Mouse (Mus musculus): ENCODE data around the gene Stk36. TPM values are rescaled to one million over a fixed set of nuclear protein-coding genes. Genes with fewer than 3 reads are reported as not detected.

Stk36 gene
- polyA plus RNA-seq, 1 experiment from 2014 or later, result 23.3 TPM

DNA sequence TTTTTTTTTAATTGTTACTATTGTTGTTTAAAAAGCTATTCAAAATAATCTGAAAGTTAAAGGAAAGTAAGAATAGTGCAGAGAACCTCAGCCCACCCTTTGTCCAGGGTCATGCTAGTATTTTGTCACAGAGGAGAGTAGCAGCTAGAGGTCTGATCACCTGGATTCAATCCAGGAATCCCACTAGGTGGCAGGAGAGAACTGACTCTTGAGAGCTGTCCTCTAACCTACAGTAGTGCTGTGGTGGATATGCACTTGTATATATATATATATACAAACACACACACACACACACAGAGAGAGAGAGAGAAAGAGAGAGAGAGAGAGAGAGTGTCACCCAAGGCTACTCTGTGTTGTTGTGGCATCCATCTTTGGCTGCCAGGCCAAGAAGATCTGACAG is 42.7 kb downstream of the Stk36 start:
- DNase-seq (ENCODE audit: low spot score) (no peak), ATAC-seq (ENCODE audit: insufficient read depth, low FRiP score, low TSS enrichment) (no peak)
- Histone ChIP-seq H3K27me3 (ENCODE audit: control insufficient read depth, insufficient read depth, low read length) (no peaks in the 10 kb centered on the region), H3K4me1 (ENCODE audit: control insufficient read depth, insufficient read depth, low read length) (no peaks in the 10 kb centered on the region), H3K4me3 (ENCODE audit: low read depth, low read length) (no peak overlapping the region), H3K27ac (ENCODE audit: low read depth, low read length) (no peak overlapping the region), H3K4me2 (ENCODE audit: low read depth) (no peak overlapping the region), H3K36me3 (ENCODE audit: control insufficient read depth, insufficient read depth, low read length) (no peaks in the 10 kb centered on the region), H3K9ac (ENCODE audit: low read length) (no peak overlapping the region), H3K9me3 (ENCODE audit: control insufficient read depth, low read length) (no peaks in the 10 kb centered on the region)

DNA sequence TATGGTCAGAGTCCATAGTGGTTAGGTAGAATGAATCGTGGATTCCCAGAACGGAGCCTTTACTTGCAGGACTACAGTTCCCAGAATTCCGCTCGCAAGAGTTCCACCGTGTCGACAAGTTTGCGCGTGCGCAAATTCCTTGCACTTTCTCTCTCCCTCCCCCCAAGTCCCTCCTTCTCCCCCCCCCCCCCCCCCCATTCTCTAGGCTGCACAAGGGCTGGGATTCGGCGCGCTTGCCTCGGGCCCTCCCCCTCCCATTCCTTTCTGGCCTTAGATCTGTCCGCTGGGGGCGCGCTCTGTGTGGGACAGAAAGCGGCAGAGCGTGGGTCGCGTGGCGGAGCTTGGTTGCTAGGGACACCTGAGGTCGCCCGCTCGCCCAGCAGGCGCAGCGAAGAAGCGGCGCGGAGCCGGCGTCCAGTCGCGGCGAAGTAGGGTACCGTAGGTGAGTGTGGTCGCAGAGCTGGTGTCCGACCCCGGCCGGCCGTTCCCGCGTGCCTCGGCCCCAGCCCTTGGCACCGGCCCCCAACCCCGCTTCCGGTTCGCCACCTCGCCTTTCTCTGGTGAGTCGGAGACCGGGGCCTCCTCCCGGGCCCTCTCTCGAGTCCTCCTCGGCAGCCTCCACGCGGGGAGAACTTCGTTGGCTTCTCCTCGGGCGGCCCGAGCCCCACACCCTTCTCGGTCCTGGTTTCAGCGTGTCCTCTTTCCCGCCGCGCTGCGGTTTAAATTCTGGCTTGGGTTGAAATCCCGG is 60.4 kb downstream of the Stk36 start, which contains the start of gene Ttll4:
Gene Ttll4 (plus strand): TSS at position 298 of the 748 bp plus-strand sequence.
- Histone ChIP-seq H3K4me2 (ENCODE audit: low read depth) (peak within 1 kb of the TSS; percentile 56), H3K27ac (ENCODE audit: low read depth, low read length) (peak within 1 kb of the TSS; percentile 42), H3K4me3 (ENCODE audit: low read depth, low read length) (peak within 1 kb of the TSS; percentile 61), H3K36me3 (ENCODE audit: control insufficient read depth, insufficient read depth, low read length) (no peaks in the 10 kb centered on the region), H3K4me1 (ENCODE audit: control insufficient read depth, insufficient read depth, low read length) (0 out of 2 replicates have a peak, but pooled peaks cover 3% of the 10 kb centered on the region), H3K9ac (ENCODE audit: low read length) (peak within 1 kb of the TSS; percentile 78), H3K27me3 (ENCODE audit: control insufficient read depth, insufficient read depth, low read length) (no peaks in the 10 kb centered on the region), H3K9me3 (ENCODE audit: control insufficient read depth, low read length) (no peaks in the 10 kb centered on the region)
- DNase-seq (ENCODE audit: low spot score) (peak; percentile 95), ATAC-seq (ENCODE audit: insufficient read depth, low FRiP score, low TSS enrichment) (peak; percentile 99)
- 1% methylated on average over 58 of the region's 66 CpGs for WGBS

DNA sequence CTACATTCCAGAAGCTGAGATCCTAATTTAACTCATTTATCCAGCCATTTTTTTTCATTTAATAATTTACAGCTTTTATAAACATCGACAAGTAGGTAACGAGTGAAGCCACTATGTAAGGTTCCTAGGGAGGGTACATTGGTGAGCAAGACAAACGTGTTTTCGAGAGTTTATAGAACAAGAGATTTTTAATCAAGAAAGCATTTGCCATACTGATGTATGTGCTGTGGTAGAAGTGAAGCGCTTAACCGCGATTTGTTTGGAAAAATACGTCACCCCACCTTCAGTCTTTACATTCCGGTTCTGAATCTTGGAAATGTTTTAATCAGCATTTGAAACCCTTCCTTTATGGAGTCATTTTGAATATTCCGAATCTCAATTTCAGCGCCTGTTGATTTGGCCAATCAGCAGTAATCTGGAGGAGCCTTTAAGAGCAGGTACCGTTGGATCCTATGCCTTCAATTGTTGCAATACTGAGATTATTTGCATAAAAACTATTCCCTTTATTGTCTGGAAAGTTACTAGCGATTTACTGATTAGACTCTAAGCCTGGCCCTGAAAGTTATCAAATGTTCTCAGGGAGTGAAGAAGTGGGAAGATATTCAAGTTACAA is 61.1 kb downstream of the Stk36 start:
- peak overlapping the region; percentile 78 for H3K9ac ChIP-seq (ENCODE audit: low read length)
- WGBS, result 4% methylated on average over 13 of the region's 13 CpGs
- no peak for ATAC-seq (ENCODE audit: insufficient read depth, low FRiP score, low TSS enrichment)
- peak overlapping the region; percentile 56 for H3K4me2 ChIP-seq (ENCODE audit: low read depth)
- no peaks in the 10 kb centered on the region for H3K36me3 ChIP-seq (ENCODE audit: control insufficient read depth, insufficient read depth, low read length)
- H3K27me3 ChIP-seq (ENCODE audit: control insufficient read depth, insufficient read depth, low read length), result no peaks in the 10 kb centered on the region
- 0 out of 2 replicates have a peak, but pooled peaks cover 3% of the 10 kb centered on the region for H3K4me1 ChIP-seq (ENCODE audit: control insufficient read depth, insufficient read depth, low read length)
- no peak for DNase-seq (ENCODE audit: low spot score)
- H3K27ac ChIP-seq (ENCODE audit: low read depth, low read length), result no peak overlapping the region
- H3K9me3 ChIP-seq (ENCODE audit: control insufficient read depth, low read length), result no peaks in the 10 kb centered on the region
- H3K4me3 ChIP-seq (ENCODE audit: low read depth, low read length), result peak overlapping the region; percentile 61

DNA sequence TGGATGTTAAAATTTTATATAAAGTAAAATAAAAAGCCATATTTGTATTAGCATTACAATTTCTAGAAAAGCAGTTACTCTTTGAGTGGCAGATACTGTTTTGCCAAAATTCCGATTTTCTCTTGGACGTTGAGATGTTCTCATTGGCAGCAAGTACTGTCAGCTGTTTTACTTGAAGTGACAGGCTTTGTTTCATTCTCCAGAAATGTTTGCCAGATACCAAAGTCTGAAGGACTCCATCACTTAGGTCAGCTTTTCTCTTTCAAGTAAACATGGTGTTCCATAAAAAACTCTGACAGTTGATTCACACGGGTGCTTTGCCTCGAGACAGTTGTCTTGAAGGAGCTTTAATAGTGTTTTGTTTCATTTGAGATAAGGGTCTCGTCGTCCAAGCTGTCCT is 63.9 kb downstream of the Stk36 start:
- WGBS, result 87% methylated on average over 6 of the region's 6 CpGs
- H3K9ac ChIP-seq (ENCODE audit: low read length), result no peak overlapping the region
- H3K27ac ChIP-seq (ENCODE audit: low read depth, low read length), result no peak overlapping the region
- no peak for DNase-seq (ENCODE audit: low spot score)
- H3K36me3 ChIP-seq (ENCODE audit: control insufficient read depth, insufficient read depth, low read length), result no peaks in the 10 kb centered on the region
- H3K4me2 ChIP-seq (ENCODE audit: low read depth), result no peak overlapping the region
- H3K4me1 ChIP-seq (ENCODE audit: control insufficient read depth, insufficient read depth, low read length), result 0 out of 2 replicates have a peak, but pooled peaks cover 3% of the 10 kb centered on the region
- H3K9me3 ChIP-seq (ENCODE audit: control insufficient read depth, low read length), result no peaks in the 10 kb centered on the region
- H3K27me3 ChIP-seq (ENCODE audit: control insufficient read depth, insufficient read depth, low read length), result no peaks in the 10 kb centered on the region
- ATAC-seq (ENCODE audit: insufficient read depth, low FRiP score, low TSS enrichment), result no peak
- no peak overlapping the region for H3K4me3 ChIP-seq (ENCODE audit: low read depth, low read length)

DNA sequence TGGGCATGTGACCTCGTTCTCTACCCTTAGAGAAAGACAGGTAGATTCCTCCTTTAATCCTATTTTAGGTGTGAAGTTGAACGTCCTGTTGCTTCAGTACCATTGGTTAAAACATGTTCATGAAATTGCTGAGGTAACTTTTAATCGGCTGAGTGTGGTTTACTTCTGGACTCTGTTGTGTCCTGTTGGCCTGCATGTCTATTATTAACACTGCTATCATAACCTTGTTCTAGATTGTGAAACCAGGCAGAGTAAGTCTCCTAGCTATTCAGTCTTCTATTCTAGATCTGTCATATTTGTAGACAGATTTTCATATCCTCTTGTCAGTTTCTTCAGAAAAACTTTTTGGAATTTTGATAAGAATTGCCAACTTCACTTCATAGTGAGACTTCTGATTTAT is 67.1 kb downstream of the Stk36 start:
- no peaks in the 10 kb centered on the region for H3K27me3 ChIP-seq (ENCODE audit: control insufficient read depth, insufficient read depth, low read length)
- no peak overlapping the region for H3K9ac ChIP-seq (ENCODE audit: low read length)
- DNase-seq (ENCODE audit: low spot score) (no peak), ATAC-seq (ENCODE audit: insufficient read depth, low FRiP score, low TSS enrichment) (no peak)
- no peaks in the 10 kb centered on the region for H3K4me1 ChIP-seq (ENCODE audit: control insufficient read depth, insufficient read depth, low read length)
- no peak overlapping the region for H3K4me2 ChIP-seq (ENCODE audit: low read depth)
- 93% methylated on average over 3 of the region's 3 CpGs for WGBS
- no peaks in the 10 kb centered on the region for H3K9me3 ChIP-seq (ENCODE audit: control insufficient read depth, low read length)
- no peak overlapping the region for H3K4me3 ChIP-seq (ENCODE audit: low read depth, low read length)
- no peak overlapping the region for H3K27ac ChIP-seq (ENCODE audit: low read depth, low read length)
- 0 out of 2 replicates have a peak, but pooled peaks cover 4% of the 10 kb centered on the region for H3K36me3 ChIP-seq (ENCODE audit: control insufficient read depth, insufficient read depth, low read length)

DNA sequence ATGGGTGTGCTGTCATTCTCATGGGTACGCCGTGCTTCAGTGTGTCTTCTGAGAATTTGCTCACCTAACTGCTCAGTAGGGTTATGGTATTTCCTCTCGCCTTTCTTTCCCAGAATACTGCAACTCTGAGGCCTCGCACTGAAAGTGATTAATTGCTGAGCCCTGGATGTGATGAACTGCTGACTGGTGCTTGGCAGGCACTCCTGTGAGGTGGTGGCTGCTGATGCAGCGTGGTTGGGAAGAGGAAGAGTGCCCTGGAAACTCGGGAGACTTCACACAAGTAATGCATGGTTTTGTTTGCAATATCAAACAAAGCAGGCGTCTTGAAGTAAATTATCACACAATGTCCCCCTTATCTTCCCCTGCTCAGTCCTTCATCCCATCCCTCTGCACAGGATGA is 71.5 kb downstream of the Stk36 start:
- Histone ChIP-seq H3K4me2 (ENCODE audit: low read depth) (no peak overlapping the region), H3K4me1 (ENCODE audit: control insufficient read depth, insufficient read depth, low read length) (no peaks in the 10 kb centered on the region), H3K9ac (ENCODE audit: low read length) (no peak overlapping the region), H3K27me3 (ENCODE audit: control insufficient read depth, insufficient read depth, low read length) (no peaks in the 10 kb centered on the region), H3K4me3 (ENCODE audit: low read depth, low read length) (no peak overlapping the region), H3K36me3 (ENCODE audit: control insufficient read depth, insufficient read depth, low read length) (0 out of 2 replicates have a peak, but pooled peaks cover 4% of the 10 kb centered on the region), H3K27ac (ENCODE audit: low read depth, low read length) (no peak overlapping the region), H3K9me3 (ENCODE audit: control insufficient read depth, low read length) (no peaks in the 10 kb centered on the region)
- ATAC-seq (ENCODE audit: insufficient read depth, low FRiP score, low TSS enrichment) (no peak), DNase-seq (ENCODE audit: low spot score) (no peak)
- WGBS, result 84% methylated on average over 7 of the region's 7 CpGs

DNA sequence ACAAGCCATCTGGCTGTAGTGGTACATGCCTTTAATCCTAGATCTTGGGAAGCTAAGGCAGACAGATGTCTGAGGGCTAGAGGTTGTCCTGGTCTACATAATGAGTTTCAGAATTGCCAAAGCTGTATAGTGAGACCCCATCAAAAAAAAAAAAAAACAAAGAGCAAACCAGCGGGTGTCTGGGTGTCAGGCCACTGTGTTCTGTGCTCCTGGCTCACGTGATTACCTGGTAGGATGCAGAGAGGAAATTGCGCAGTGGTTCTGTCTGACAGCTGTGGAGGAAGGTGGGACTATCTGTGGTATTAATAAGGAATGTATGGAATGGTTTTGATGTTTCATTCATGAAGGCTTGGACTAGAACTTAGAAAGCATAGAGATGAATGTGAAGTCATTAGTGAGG is 75.6 kb downstream of the Stk36 start:
- no peak for DNase-seq (ENCODE audit: low spot score)
- WGBS, result 91% methylated on average over 3 of the region's 3 CpGs
- H3K27me3 ChIP-seq (ENCODE audit: control insufficient read depth, insufficient read depth, low read length), result no peaks in the 10 kb centered on the region
- ATAC-seq (ENCODE audit: insufficient read depth, low FRiP score, low TSS enrichment), result no peak
- peaks cover 17% of the 10 kb centered on the region for H3K36me3 ChIP-seq (ENCODE audit: control insufficient read depth, insufficient read depth, low read length)
- no peaks in the 10 kb centered on the region for H3K4me1 ChIP-seq (ENCODE audit: control insufficient read depth, insufficient read depth, low read length)
- H3K27ac ChIP-seq (ENCODE audit: low read depth, low read length), result no peak overlapping the region
- H3K9ac ChIP-seq (ENCODE audit: low read length), result no peak overlapping the region
- no peak overlapping the region for H3K4me2 ChIP-seq (ENCODE audit: low read depth)
- H3K9me3 ChIP-seq (ENCODE audit: control insufficient read depth, low read length), result no peaks in the 10 kb centered on the region
- no peak overlapping the region for H3K4me3 ChIP-seq (ENCODE audit: low read depth, low read length)

DNA sequence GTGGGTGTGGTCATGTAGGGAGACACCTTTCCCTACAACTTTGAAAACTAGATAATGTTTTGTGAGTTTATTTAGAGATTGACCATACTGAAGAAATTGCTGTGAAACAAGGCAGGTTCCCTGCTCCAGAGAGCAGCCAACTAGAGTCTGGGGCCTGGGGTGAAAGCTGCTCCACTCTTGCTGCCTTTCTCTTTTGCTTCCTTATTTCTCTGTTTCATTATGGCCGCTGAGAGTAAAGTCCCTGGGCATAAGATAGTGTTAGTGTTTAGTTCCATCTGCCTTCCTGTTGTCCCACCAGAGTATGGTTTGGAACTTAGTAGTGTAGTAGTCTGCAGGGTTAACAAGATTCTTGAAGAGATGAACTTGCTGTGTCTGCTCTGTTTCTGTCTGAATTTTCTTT is 76.6 kb downstream of the Stk36 start:
- Histone ChIP-seq H3K4me1 (ENCODE audit: control insufficient read depth, insufficient read depth, low read length) (no peaks in the 10 kb centered on the region), H3K36me3 (ENCODE audit: control insufficient read depth, insufficient read depth, low read length) (peaks cover 13% of the 10 kb centered on the region), H3K9ac (ENCODE audit: low read length) (no peak overlapping the region), H3K9me3 (ENCODE audit: control insufficient read depth, low read length) (no peaks in the 10 kb centered on the region), H3K27me3 (ENCODE audit: control insufficient read depth, insufficient read depth, low read length) (no peaks in the 10 kb centered on the region), H3K4me3 (ENCODE audit: low read depth, low read length) (no peak overlapping the region), H3K27ac (ENCODE audit: low read depth, low read length) (no peak overlapping the region), H3K4me2 (ENCODE audit: low read depth) (no peak overlapping the region)
- DNase-seq (ENCODE audit: low spot score) (no peak), ATAC-seq (ENCODE audit: insufficient read depth, low FRiP score, low TSS enrichment) (no peak)
- WGBS, result 81% methylated on average over 1 of the region's 1 CpGs
